Mouse (Mus musculus) liver, embryonic 11.5 days (tissue): ENCODE results near the gene Olfr62. TPM values are rescaled to one million over a fixed set of nuclear protein-coding genes. Genes with fewer than 3 reads are reported as not detected.

Experiments used
- ATAC-seq: fragments of 200-750 bp; cut with Nextera tagmentation; replicated peaks from 2 replicates; pipeline ENCODE4 v1.8.0; 2017; ENCODE audit warnings: moderate number of reproducible peaks, mild to moderate bottlenecking, moderate TSS enrichment, moderate library complexity; ENCODE audit not compliant: low FRiP score
- DNase-seq: peaks from one replicate; pipeline ENCODE4 v3.0.0-alpha.2; 2017; ENCODE audit warnings: low spot score
- H3K27ac ChIP-seq: fragments of 300-500 bp; sonication (generic); 2 replicates; pipeline ENCODE4 v1.5.1; 2014; ENCODE audit warnings: mild to moderate bottlenecking, low read depth, low read length, control low read depth
- H3K27me3 ChIP-seq: fragments of 300-500 bp; sonication (generic); replicated peaks from 2 replicates; pipeline ENCODE4 v1.6.1; 2014; ENCODE audit warnings: low read length, mixed read lengths; ENCODE audit not compliant: control insufficient read depth, insufficient read depth
- H3K36me3 ChIP-seq: fragments of 300-500 bp; sonication (generic); 2 replicates; pipeline ENCODE4 v1.6.1; 2014; ENCODE audit warnings: mild to moderate bottlenecking, low read length, moderate library complexity, mixed read lengths; ENCODE audit not compliant: control insufficient read depth, insufficient read depth
- H3K4me1 ChIP-seq: fragments of 300-500 bp; sonication (generic); replicated peaks from 2 replicates; pipeline ENCODE4 v1.6.1; 2014; ENCODE audit warnings: low read length, mixed read lengths; ENCODE audit not compliant: control insufficient read depth, insufficient read depth
- H3K4me2 ChIP-seq: fragments of 300-500 bp; sonication (generic); 2 replicates; pipeline ENCODE4 v1.6.1; 2014; ENCODE audit warnings: mild to moderate bottlenecking, control low read depth, moderate library complexity
- H3K4me3 ChIP-seq: fragments of 300-500 bp; sonication (generic); 2 replicates; pipeline ENCODE4 v1.5.1; 2014; ENCODE audit warnings: low read depth, low read length, control low read depth
- H3K9ac ChIP-seq: fragments of 300-500 bp; sonication (generic); 2 replicates; pipeline ENCODE4 v1.6.1; 2014; ENCODE audit warnings: low read depth, low read length, control low read depth
- H3K9me3 ChIP-seq: fragments of 300-500 bp; sonication (generic); 2 replicates; pipeline ENCODE4 v1.6.1; 2016; ENCODE audit warnings: low read length, inconsistent platforms, mixed read lengths; ENCODE audit not compliant: control insufficient read depth
- WGBS: fragments of 180-500 bp; shearing (Covaris S2); extraction: QIAGEN DNeasy Blood & Tissue Kit; methylation state at CpG from one replicate; pipeline ENCODE4 v1.1.7; 2014; 5-methylcytosine and 5-hydroxymethylcytosine counted together
- polyA plus RNA-seq: library from polyadenylated mRNA; unstranded; fragments of >200 nt; fragmentation: Nextera tagmentation; extraction: Ambion mirVana; gene quantifications from 2 replicates; pipeline ENCODE4 v1.2.1, GENCODE M21; 2014

Olfr62 gene
- not detected in 2 replicates for polyA plus RNA-seq

GRCm38 (mm10) chr4:118658652-118659051 is at the start of gene Olfr62:
Gene Olfr62, plus strand, starts transcription at chr4:118658952.
- H3K27ac ChIP-seq, result no peak within 1 kb of the TSS
- no peaks in the 10 kb centered on the region for H3K4me1 ChIP-seq
- no peak within 1 kb of the TSS for H3K4me2 ChIP-seq
- H3K4me3 ChIP-seq, result no peak within 1 kb of the TSS
- ATAC-seq (no peak), DNase-seq (no peak)
- no peaks in the 10 kb centered on the region for H3K36me3 ChIP-seq
- H3K9me3 ChIP-seq, result no peaks in the 10 kb centered on the region
- no peak within 1 kb of the TSS for H3K9ac ChIP-seq
- H3K27me3 ChIP-seq, result no peaks in the 10 kb centered on the region

- no peak for DNase-seq
- WGBS, result 41% methylated on average over 3 of the region's 3 CpGs
- Histone ChIP-seq H3K36me3 (no peaks in the 10 kb centered on the region), H3K27me3 (no peaks in the 10 kb centered on the region; the same call in 1 of the 2 replicates), H3K4me2 (no peak overlapping the region), H3K4me1 (no peaks in the 10 kb centered on the region), H3K4me3 (no peak overlapping the region), H3K27ac (no peak overlapping the region), H3K9me3 (no peaks in the 10 kb centered on the region), H3K9ac (no peak overlapping the region)
- no peak for ATAC-seq
Observed at GRCm38 (mm10) chr4:118609836-118610235, 48.9 kb upstream of the Olfr62 start.

GRCm38 (mm10) chr4:118612619-118613018 is 46.1 kb upstream of the Olfr62 start:
- no peak for DNase-seq
- Histone ChIP-seq H3K4me2 (no peak overlapping the region), H3K9me3 (no peaks in the 10 kb centered on the region), H3K27ac (no peak overlapping the region), H3K27me3 (no peaks in the 10 kb centered on the region; the same call in 1 of the 2 replicates), H3K4me3 (no peak overlapping the region), H3K36me3 (no peaks in the 10 kb centered on the region), H3K4me1 (no peaks in the 10 kb centered on the region), H3K9ac (no peak overlapping the region)
- no peak for ATAC-seq
- 21% methylated on average over 11 of the region's 11 CpGs for WGBS

GRCm38 (mm10) chr4:118615412-118615811 is 43.3 kb upstream of the Olfr62 start:
- Histone ChIP-seq H3K4me3 (no peak overlapping the region), H3K36me3 (no peaks in the 10 kb centered on the region), H3K9ac (no peak overlapping the region), H3K4me1 (no peaks in the 10 kb centered on the region), H3K27ac (no peak overlapping the region), H3K4me2 (no peak overlapping the region), H3K27me3 (no peaks in the 10 kb centered on the region; the same call in 1 of the 2 replicates), H3K9me3 (no peaks in the 10 kb centered on the region)
- no peak for DNase-seq
- ATAC-seq, result no peak
- WGBS, result 83% methylated on average over 11 of the region's 11 CpGs

GRCm38 (mm10) chr4:118620279-118620966 is 38.3 kb upstream of the Olfr62 start, which contains the start of the genes Cfap57 and Ebna1bp2:
Gene Cfap57, minus strand, starts transcription at chr4:118620777.
Gene Ebna1bp2, plus strand, starts transcription at chr4:118620799.
- no peaks in the 10 kb centered on the region for H3K27me3 ChIP-seq
- peak within 1 kb of the TSS; percentile 96 for H3K4me2 ChIP-seq
- DNase-seq, result peak; percentile 87
- ATAC-seq, result peak; percentile 92
- no peak within 1 kb of the TSS for H3K27ac ChIP-seq
- no peaks in the 10 kb centered on the region for H3K9me3 ChIP-seq
- peak within 1 kb of the TSS; percentile 81 for H3K9ac ChIP-seq
- H3K36me3 ChIP-seq, result peaks cover 24% of the 10 kb centered on the region
- H3K4me1 ChIP-seq, result peaks cover 9% of the 10 kb centered on the region; the same call in 1 of the 2 replicates
- peak within 1 kb of the TSS; percentile 91 for H3K4me3 ChIP-seq
- WGBS, result under 1% methylated on average over 38 of the region's 41 CpGs

- Histone ChIP-seq H3K27ac (no peak overlapping the region), H3K9ac (peak overlapping the region; percentile 81), H3K36me3 (peaks cover 28% of the 10 kb centered on the region), H3K4me3 (peak overlapping the region; percentile 91), H3K4me1 (peaks cover 9% of the 10 kb centered on the region; the same call in 1 of the 2 replicates), H3K27me3 (no peaks in the 10 kb centered on the region), H3K4me2 (peak overlapping the region; percentile 96), H3K9me3 (no peaks in the 10 kb centered on the region)
- peak; percentile 36 for ATAC-seq
- WGBS, result 0% methylated on average over 23 of the region's 23 CpGs
- no peak for DNase-seq
Observed at GRCm38 (mm10) chr4:118620967-118621320, 37.8 kb upstream of the Olfr62 start.

GRCm38 (mm10) chr4:118621781-118622180 is 37.0 kb upstream of the Olfr62 start:
- no peak overlapping the region for H3K27ac ChIP-seq
- H3K9ac ChIP-seq, result peak overlapping the region; percentile 81
- no peaks in the 10 kb centered on the region for H3K27me3 ChIP-seq
- DNase-seq (no peak), ATAC-seq (peak; percentile 59; the same call in 1 of the 2 replicates)
- peaks cover 36% of the 10 kb centered on the region for H3K36me3 ChIP-seq
- 58% methylated on average over 9 of the region's 9 CpGs for WGBS
- H3K4me1 ChIP-seq, result peaks cover 9% of the 10 kb centered on the region; the same call in 1 of the 2 replicates
- peak overlapping the region; percentile 91 for H3K4me3 ChIP-seq
- peak overlapping the region; percentile 96 for H3K4me2 ChIP-seq
- H3K9me3 ChIP-seq, result no peaks in the 10 kb centered on the region

- Histone ChIP-seq H3K4me2 (no peak overlapping the region), H3K4me1 (no peaks in the 10 kb centered on the region), H3K36me3 (peaks cover 25% of the 10 kb centered on the region), H3K27me3 (no peaks in the 10 kb centered on the region), H3K27ac (no peak overlapping the region), H3K4me3 (no peak overlapping the region), H3K9me3 (no peaks in the 10 kb centered on the region), H3K9ac (no peak overlapping the region)
- 91% methylated on average over 5 of the region's 5 CpGs for WGBS
- no peak for ATAC-seq
- DNase-seq, result no peak
Observed at GRCm38 (mm10) chr4:118630261-118630660, 28.5 kb upstream of the Olfr62 start.
